Mouse (Mus musculus) lung, postnatal 0 days (tissue): ENCODE results near the gene Btnl9. TPM values are rescaled to one million over a fixed set of nuclear protein-coding genes. Genes with fewer than 3 reads are reported as not detected.
A peak's percentile ranks its signal among the peaks of the same experiment; 100 is the strongest.

ENCODE experiments used
- ATAC-seq: fragments of 200-750 bp; cut with Nextera tagmentation; 2 replicates; pipeline ENCODE4 v1.8.0; 2017; ENCODE audit warnings: moderate library complexity
- DNase-seq: peaks from one replicate; pipeline ENCODE4 v3.0.0-alpha.2; 2016; ENCODE audit warnings: low spot score
- H3K27ac ChIP-seq: fragments of 300-500 bp; sonication (generic); 2 replicates; pipeline ENCODE4 v1.5.1; 2014; ENCODE audit warnings: antibody characterized with exemption, mild to moderate bottlenecking, low read length, mixed read lengths
- H3K27me3 ChIP-seq: fragments of 300-500 bp; sonication (generic); replicated peaks from 2 replicates; pipeline ENCODE4 v1.6.1; 2014; ENCODE audit warnings: low read length, mixed read lengths; ENCODE audit not compliant: insufficient read depth
- H3K36me3 ChIP-seq: fragments of 300-500 bp; sonication (generic); 2 replicates; pipeline ENCODE4 v1.6.1; 2014; ENCODE audit warnings: low read length, mixed read lengths; ENCODE audit not compliant: insufficient read depth
- H3K4me1 ChIP-seq: fragments of 300-500 bp; sonication (generic); 2 replicates; pipeline ENCODE4 v1.6.1; 2014; ENCODE audit warnings: antibody characterized with exemption, low read depth, low read length, mixed read lengths; ENCODE audit not compliant: insufficient read depth
- H3K4me2 ChIP-seq: fragments of 300-500 bp; sonication (generic); replicated peaks from 2 replicates; pipeline ENCODE4 v1.6.1; 2014; ENCODE audit warnings: low read depth, mild to moderate bottlenecking, low read length, moderate library complexity, mixed read lengths
- H3K4me3 ChIP-seq: fragments of 300-500 bp; sonication (generic); 2 replicates; pipeline ENCODE4 v1.5.1; 2014; ENCODE audit warnings: low read depth, low read length
- H3K9ac ChIP-seq: fragments of 300-500 bp; sonication (generic); replicated peaks from 2 replicates; pipeline ENCODE4 v1.6.1; 2014; ENCODE audit warnings: low read depth, mild to moderate bottlenecking
- H3K9me3 ChIP-seq: fragments of 300-500 bp; sonication (generic); 2 replicates; pipeline ENCODE4 v1.6.1; 2016; ENCODE audit warnings: low read length, mixed read lengths
- CTCF ChIP-seq: IDR thresholded peaks from 2 replicates; pipeline ENCODE4 v1.5.1; 2016; ENCODE audit warnings: antibody characterized with exemption, mild to moderate bottlenecking
- EP300 ChIP-seq: IDR thresholded peaks from 2 replicates; pipeline ENCODE4 v1.6.1; 2016; ENCODE audit warnings: antibody characterized with exemption, mild to moderate bottlenecking, control low read depth
- WGBS: fragments of 180-500 bp; shearing (Covaris S2); extraction: QIAGEN DNeasy Blood & Tissue Kit; methylation state at CpG from one replicate; pipeline ENCODE4 v1.1.7; 2014; 5-methylcytosine and 5-hydroxymethylcytosine counted together
- polyA plus RNA-seq: library from polyadenylated mRNA; unstranded; fragments of >200 nt; fragmentation: Nextera tagmentation; extraction: Ambion mirVana; gene quantifications from 2 replicates; pipeline ENCODE4 v1.2.1, GENCODE M21; 2015

Btnl9 gene
- polyA plus RNA-seq, 1 experiment from 2014 or later, result 0.82 TPM

- Histone ChIP-seq H3K36me3 (peaks cover 29% of the 10 kb centered on the region), H3K4me1 (no peaks in the 10 kb centered on the region), H3K4me3 (no peak overlapping the region), H3K9me3 (no peaks in the 10 kb centered on the region), H3K4me2 (no peak overlapping the region), H3K9ac (no peak overlapping the region), H3K27ac (no peak overlapping the region), H3K27me3 (no peaks in the 10 kb centered on the region)
- TF ChIP-seq EP300 (no peak), CTCF (no peak)
- ATAC-seq, result no peak
- no peak for DNase-seq
Measured at GRCm38 (mm10) chr11:49212577-49212976, 25.6 kb upstream of the Btnl9 start.

DNA sequence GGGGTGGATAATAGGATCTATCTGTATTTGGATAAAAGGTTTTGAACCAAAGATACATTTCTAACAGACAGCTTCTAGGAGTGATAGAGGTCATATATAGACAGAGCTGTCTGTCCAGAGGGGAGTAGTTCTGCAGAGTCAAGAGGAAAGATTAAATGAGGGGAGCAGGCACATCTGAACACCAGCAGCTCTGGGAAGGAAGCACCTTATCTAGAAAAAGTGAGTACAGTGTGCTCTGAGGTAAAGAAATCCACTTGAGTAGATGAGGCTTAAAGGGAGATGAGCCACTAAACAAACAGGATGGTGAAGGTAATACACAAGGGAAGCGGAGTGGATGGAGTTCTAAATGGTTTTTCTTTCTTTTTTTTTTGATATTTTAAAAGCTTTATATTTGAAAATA is 20.5 kb upstream of the Btnl9 start:
- no peak overlapping the region for H3K4me3 ChIP-seq

DNA sequence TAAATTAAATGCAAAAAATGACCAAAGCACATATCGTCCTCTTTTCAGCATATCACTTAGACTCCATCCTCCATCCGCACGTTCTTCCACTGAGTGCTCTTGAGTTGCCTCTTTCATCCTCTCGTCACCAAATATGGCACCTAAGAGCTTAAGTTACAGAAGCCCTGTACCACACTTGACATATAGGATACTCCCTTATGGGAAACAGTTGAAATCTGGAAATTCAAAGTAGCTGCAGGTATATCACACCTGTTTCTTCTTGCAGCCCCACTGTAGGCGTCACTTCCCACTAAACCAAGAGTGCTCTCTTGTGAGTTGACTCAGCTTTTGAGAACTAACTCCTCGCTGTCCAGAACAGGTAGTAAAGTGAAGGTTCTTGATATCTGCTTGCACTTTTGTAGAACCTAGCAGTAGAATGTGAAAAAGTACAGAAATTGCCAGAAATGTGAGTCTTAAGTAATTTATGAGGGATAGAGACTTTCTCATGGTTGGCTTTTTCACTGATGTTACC is 18.2 kb upstream of the Btnl9 start:
- Histone ChIP-seq H3K9ac (no peak overlapping the region), H3K4me2 (peak overlapping the region; percentile 6; the same call in 1 of the 2 replicates), H3K4me1 (peaks cover 7% of the 10 kb centered on the region; the same call in 1 of the 2 replicates), H3K9me3 (no peaks in the 10 kb centered on the region), H3K27ac (no peak overlapping the region), H3K4me3 (no peak overlapping the region), H3K27me3 (no peaks in the 10 kb centered on the region), H3K36me3 (no peaks in the 10 kb centered on the region)
- 60% methylated on average over 6 of the region's 6 CpGs for WGBS
- TF ChIP-seq EP300, result no peak
- TF ChIP-seq CTCF, result no peak
- DNase-seq, result peak; percentile 25
- ATAC-seq, result no peak

More for the DNA sequence above, 20.5 kb upstream of the Btnl9 start:
- WGBS, result 96% methylated on average over 1 of the region's 1 CpGs
- no peaks in the 10 kb centered on the region for H3K27me3 ChIP-seq
- DNase-seq (no peak), ATAC-seq (no peak)
- no peak overlapping the region for H3K4me2 ChIP-seq
- H3K9me3 ChIP-seq, result no peaks in the 10 kb centered on the region
- TF ChIP-seq CTCF (no peak), EP300 (no peak)
- no peaks in the 10 kb centered on the region for H3K36me3 ChIP-seq
- no peaks in the 10 kb centered on the region; the same call in 1 of the 2 replicates for H3K4me1 ChIP-seq
- H3K9ac ChIP-seq, result no peak overlapping the region
- no peak overlapping the region for H3K27ac ChIP-seq

- Histone ChIP-seq H3K36me3 (no peaks in the 10 kb centered on the region), H3K9me3 (no peaks in the 10 kb centered on the region), H3K27ac (peak overlapping the region; percentile 99), H3K4me1 (peaks cover 7% of the 10 kb centered on the region; the same call in 1 of the 2 replicates), H3K4me3 (peak overlapping the region; percentile 87), H3K4me2 (peak overlapping the region; percentile 82), H3K9ac (peak overlapping the region; percentile 96), H3K27me3 (no peaks in the 10 kb centered on the region)
- no peak for TF ChIP-seq CTCF
- TF ChIP-seq EP300, result peak; percentile 20
- ATAC-seq (peak; percentile 71), DNase-seq (peak; percentile 74)
- WGBS, result 0% methylated on average over 24 of the region's 24 CpGs
Measured at GRCm38 (mm10) chr11:49203771-49204497, 17.0 kb upstream of the Btnl9 start.

DNA sequence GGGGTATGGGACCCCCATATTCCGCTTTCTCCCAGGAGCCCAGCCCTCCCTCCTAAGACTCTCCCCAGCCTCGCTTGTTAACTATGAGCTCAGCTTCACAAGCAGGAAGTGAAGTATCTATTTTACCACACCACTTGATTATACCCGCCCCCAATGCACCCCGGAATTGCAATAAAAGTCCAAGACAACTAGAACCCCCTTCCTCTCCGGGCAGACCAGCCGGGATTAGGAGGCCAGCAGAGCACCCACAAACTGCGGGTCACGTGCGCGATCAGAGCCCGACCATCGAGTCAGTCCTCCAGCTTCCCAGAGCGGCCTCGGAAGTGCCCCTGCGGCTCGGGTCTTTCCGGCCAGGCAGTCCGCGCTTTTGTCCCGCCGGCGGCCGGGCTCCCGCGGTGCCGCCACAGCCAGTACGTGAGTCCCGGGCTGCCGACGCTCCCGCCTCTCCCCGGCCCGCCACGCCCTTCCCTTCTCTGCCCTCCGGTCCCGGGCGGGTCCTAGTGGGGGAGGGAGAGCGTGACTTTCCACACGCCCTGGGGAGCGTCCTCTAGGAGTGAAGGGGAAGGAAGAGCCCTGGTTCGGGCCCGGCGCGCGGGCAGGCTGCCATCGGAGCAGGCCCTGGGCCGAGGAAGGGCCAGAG is 16.3 kb upstream of the Btnl9 start, which contains the start of gene Zfp62:
Gene Zfp62 (plus strand): TSS at position 164 of the 640 bp plus-strand sequence.
- H3K4me3 ChIP-seq, result peak within 1 kb of the TSS; percentile 87
- peak within 1 kb of the TSS; percentile 82 for H3K4me2 ChIP-seq
- under 1% methylated on average over 42 of the region's 47 CpGs for WGBS
- TF ChIP-seq CTCF (no peak), EP300 (no peak)
- H3K27ac ChIP-seq, result peak within 1 kb of the TSS; percentile 99
- no peaks in the 10 kb centered on the region for H3K36me3 ChIP-seq
- no peaks in the 10 kb centered on the region for H3K9me3 ChIP-seq
- peak within 1 kb of the TSS; percentile 96 for H3K9ac ChIP-seq
- ATAC-seq (peak; percentile 94), DNase-seq (peak; percentile 96)
- H3K4me1 ChIP-seq, result peaks cover 7% of the 10 kb centered on the region; the same call in 1 of the 2 replicates
- H3K27me3 ChIP-seq, result no peaks in the 10 kb centered on the region

DNA sequence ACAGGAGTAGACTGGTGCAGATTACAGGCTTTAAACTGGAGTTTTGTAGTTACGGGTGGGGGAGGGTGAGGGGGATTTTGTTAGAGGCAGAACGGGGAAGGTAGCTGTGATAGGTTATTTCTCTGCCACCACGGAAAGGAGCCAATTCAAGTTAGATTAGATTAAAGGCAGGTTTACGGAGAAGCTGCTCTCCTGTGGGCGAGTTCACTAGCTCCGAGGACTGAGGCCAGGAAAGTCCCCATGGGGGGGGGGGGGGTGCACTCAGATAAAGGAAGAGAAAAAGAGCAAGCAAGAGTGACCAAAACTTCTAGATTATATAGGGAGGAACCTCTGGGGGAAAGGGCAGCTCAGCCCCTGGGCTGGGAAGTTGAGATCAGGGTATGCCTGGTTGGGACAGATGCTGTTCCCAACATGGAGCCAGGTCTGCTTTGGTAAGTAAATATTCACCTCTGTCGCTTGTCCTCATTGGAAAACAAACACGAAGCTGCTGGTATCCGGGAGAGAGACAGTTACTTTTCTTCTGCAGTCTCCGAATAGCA is 15.6 kb upstream of the Btnl9 start:
- under 1% methylated on average over 10 of the region's 10 CpGs for WGBS
- no peak for ATAC-seq
- DNase-seq, result no peak

More for the DNA sequence above, 15.6 kb upstream of the Btnl9 start:
- no peak for TF ChIP-seq EP300
- peak overlapping the region; percentile 87 for H3K4me3 ChIP-seq
- no peaks in the 10 kb centered on the region for H3K27me3 ChIP-seq
- peaks cover 7% of the 10 kb centered on the region; the same call in 1 of the 2 replicates for H3K4me1 ChIP-seq
- peak overlapping the region; percentile 96 for H3K9ac ChIP-seq
- H3K9me3 ChIP-seq, result no peaks in the 10 kb centered on the region
- H3K36me3 ChIP-seq, result no peaks in the 10 kb centered on the region
- peak overlapping the region; percentile 99 for H3K27ac ChIP-seq
- H3K4me2 ChIP-seq, result peak overlapping the region; percentile 82
